Mouse (Mus musculus) monocyte, adult 5-6 weeks (primary cell): Measurements from ENCODE around the gene Pde9a. TPM values are rescaled to one million over a fixed set of nuclear protein-coding genes. Genes with fewer than 3 reads are reported as not detected.

Experiments used
- ATAC-seq: fragments of 153-309, 156-312 bp; replicated peaks from 2 replicates; pipeline ENCODE4 v1.8.0; 2017; ENCODE audit warnings: mild to moderate bottlenecking; ENCODE audit not compliant: low TSS enrichment, insufficient number of reproducible peaks, severe bottlenecking, poor library complexity, low FRiP score
- total RNA-seq: library from RNA; stranded (forward); fragments of 200-1000, 200-491, 200-594 nt; gene quantifications from 3 replicates; pipeline ENCODE4 v1.2.3, GENCODE M21; 2017

The Pde9a gene
- total RNA-seq, 1 experiment from 2014 or later = not detected

DNA sequence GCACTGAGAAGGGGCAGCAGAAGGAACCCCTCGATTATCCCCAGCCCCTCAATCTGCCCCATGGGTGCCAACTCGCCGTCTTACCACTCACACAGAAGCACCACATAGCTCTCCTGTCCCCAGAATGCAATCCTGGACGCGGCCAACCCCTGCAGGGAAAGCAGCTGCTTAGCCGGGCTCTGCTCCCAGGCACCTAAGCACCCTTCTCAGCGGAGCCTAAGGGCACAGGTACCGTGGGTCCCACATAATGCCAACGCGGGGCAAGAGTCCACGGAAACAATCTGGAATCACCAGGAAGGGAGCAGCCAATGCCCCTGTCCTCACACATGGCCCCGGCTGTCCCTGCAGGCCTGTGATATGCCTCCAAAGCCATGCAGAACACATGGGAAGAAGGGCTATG, 113.7 kb downstream of the Pde9a start:
- no peak for ATAC-seq

DNA sequence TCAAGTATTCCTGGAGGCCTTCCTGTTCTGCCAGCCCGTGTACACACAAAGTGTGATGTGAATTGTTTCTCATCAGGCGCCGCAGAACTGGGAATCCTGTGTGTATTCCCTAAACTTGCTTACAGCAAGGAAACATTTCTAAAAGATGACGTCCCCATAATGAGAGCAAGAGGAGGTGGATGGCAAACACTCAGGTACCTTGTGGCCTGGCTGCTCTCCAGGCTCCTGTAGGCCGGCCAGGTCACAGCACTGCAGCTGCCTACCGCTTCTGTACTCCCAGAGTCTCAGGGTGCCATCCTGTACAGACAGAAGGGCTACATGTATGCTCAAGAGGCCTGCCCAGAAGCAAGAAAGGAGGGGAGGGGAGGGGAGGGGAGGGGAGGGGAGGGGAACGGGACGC, 114.4 kb downstream of the Pde9a start:
- no peak for ATAC-seq

DNA sequence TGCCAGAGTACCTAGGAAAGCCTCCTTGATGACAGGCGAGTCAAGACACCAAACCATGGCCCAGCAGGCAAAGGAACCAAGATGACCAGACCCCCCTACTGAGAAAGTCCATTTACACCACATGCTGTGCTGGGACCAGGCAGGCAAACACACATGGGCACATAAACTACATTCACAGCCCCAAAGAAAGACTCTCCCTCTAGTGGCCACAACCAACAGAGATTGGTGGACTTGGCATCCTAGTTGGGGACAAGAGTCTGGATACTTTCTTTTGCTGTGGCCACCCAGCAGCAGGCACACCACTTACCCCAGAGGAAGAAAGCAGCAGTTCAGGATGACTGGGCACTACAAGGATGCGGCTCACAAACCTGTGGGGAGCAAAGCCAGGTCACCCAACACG, 114.9 kb downstream of the Pde9a start:
- no peak for ATAC-seq

DNA sequence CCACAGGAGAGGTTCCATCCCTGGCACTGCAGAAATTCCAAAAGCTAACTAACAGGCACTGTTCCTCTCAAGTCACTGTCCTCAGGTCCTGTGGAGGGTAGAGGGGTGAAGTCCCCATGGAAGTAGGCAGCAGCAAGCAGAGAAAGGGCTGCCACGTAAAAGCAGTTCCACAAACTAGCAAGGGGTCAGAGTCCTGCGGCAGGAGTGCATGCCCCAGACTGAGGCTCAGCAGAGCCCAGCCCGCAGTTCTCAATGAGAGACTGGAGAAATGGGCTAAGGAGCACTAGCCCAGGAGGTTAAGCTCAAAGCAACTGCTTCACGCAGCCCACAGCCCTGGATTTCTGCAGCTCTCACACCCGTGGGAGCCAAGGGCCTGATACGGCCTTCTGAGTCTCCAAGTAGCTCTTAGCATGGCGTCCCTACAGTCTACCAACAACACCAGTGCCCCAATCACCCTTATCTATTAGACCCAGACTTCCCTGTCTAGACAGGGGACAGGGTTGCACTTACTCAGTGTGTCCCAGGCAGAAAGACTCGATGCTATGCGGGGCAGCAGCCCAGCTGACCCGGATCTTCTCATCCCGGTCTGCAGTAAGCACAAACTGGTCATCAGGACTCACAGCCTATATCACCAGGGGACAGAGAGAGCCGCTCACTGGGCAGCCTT, 116.4 kb downstream of the Pde9a start:
- no peak for ATAC-seq

DNA sequence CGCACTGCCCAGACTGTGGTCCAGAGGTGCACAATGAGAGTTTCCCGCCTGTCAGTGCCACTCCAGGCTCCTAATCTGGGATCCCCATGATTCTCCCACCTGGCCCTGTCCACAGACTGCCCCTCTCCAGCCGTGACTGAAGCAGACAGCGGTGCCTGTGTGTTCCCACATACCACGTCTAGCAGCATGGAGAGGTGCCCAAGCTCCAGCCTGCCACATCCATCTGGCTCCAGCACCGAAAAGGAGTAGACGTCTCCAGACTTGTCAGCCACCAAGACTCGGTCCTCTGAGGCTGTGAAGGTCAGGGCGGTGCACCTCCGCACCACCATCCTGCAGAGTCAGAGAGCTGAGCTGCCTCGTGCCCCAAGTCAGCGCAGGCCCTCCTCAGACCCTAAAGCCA, 117.3 kb downstream of the Pde9a start:
- ATAC-seq = no peak

DNA sequence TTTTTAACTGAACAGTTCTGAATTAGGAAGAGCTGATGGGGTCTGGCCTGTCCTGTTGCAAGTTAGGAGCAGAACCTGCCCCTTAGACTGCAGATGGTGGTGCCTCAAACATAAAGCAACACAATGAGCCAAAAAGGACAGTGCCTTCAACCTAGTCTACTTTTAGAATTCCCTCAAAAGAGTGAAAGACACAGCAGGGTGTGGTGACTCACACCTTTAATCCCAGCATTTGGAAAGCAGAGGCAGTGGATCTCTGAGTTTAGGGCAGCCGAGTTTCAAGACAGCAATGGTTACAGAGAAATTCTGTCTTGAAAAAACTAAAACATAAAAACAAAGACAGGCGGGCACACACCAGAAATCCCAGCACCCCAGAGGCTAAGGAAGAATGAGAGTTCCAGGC, 117.9 kb downstream of the Pde9a start:
- ATAC-seq = no peak

DNA sequence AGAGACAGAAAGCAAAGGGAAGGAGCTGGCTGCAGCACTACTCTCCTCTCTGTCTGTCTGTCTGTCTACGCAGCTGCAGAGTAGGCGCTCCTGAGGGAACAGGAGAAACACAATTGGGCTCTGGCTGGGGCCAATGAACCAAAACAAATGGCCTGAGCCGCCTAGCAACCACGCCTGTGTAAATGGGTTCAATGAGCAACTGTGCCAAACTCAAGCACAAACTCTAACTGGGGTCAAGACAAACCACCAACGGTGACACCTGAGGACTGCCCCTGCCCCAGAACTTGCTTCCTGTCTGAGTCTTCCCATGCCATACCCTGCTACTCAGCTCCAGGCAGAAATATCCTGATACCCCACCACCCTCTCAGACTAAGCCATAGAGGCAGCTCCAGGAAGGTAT, 119.0 kb downstream of the Pde9a start:
- ATAC-seq = no peak

DNA sequence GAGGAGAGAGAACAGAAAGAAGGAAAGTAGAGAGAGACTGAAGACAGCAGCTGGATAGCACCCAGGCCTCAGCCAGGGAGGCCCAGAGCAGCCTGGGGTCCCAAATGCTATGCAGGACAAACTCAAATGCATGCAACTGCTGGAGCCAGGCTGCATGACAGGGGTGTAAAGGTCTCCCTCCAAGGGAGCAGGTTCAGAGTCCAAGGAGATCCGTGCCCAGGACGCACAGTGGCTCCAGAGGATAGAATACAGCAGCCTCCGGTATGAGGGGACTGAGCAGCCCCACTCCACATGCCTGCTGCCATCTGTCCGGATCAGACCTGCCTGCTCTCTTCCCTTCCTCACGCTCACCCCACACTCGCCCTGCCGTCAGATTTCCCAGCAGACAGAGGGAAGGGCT, 120.3 kb downstream of the Pde9a start:
- no peak for ATAC-seq

DNA sequence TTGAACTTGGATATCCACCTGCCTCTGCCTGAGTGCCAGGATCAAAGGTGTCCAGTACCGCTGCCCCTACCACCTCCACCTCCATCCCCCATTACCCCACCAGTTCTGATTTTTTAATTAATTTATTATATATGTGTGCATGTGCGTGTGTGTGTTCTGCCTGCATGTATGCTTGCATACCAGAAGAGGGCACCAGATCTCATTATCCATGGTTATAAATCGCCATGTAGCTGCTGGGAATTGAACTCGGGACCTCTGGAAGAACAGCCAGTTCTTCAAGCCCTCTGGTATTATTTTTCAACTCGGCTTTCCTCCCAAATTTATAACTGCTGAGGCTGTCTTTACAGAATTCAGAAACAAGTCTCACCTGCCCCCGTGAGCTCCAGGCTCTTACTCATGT, 124.9 kb downstream of the Pde9a start:
- ATAC-seq = no peak

DNA sequence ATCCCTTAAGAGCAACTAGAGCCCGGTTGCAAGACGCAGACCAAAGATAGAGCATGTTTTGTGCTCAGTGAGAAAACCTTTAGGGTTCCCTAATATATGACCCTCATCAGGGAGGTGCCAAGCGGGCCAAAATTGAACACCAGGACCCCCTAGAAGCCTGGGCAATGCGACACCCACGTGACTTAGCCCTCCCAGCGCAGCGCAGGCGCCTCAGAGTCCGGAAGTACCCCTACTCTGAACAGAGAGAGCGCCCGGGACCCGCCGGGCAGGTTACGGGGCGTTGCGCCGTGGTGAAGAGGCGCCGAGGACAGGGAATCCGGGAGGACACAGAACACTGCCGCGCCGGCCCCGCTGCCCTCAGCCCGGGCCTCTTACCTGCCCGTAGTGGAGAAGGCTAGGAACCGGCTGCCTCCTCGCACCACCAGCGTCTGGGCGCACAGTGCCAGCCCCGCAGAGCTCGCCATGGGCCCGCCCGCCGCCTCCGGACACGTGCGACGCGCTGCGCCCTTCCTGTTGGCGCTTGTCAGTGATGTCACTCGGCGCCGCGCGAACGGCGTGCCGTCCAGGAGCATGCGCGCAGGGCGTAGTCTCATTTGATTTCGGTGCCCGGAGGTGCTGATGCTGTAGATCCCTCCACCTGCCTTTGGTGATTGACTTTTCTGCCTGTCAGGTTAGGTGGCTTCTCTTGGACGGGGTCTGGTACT, 125.9 kb downstream of the Pde9a start:
- peak; percentile 81 for ATAC-seq

DNA sequence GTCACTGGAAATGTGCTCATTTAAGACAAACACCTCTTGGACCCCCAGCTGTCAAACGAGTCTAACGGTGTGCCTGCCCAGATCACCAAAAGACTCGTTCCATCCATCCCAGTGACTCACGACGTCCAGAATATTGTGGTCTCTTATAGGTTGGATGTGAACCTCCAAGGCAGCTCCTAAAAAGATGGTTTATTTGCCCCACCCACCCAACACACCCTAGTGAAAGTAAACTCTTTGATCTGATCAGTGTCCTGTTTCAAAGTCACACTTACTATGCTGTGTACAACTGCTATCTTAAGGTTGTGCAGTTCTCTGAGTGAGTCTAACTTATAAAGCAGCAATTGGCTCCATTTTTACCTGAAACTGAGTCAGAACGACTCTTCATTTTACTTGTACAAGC, 126.6 kb downstream of the Pde9a start:
- ATAC-seq = no peak

DNA sequence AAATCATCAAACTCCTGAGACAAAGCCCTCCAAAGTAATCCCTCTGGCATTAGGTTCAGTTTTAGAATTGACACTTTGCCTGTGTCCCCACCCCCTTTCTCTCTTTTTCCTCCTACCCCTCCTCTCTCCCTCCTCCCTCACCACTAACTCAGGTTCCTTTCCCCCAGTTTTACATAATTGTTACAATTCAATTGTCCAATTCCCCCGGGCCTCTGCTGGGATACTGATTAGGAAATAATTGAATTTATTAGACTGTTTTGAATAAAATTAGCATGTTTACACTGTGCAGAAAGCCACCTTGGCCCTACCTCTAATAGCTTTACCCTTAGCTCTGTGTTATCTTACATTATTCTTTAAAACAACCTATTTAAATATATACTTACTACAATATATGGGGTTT, 128.7 kb downstream of the Pde9a start:
- no peak for ATAC-seq

DNA sequence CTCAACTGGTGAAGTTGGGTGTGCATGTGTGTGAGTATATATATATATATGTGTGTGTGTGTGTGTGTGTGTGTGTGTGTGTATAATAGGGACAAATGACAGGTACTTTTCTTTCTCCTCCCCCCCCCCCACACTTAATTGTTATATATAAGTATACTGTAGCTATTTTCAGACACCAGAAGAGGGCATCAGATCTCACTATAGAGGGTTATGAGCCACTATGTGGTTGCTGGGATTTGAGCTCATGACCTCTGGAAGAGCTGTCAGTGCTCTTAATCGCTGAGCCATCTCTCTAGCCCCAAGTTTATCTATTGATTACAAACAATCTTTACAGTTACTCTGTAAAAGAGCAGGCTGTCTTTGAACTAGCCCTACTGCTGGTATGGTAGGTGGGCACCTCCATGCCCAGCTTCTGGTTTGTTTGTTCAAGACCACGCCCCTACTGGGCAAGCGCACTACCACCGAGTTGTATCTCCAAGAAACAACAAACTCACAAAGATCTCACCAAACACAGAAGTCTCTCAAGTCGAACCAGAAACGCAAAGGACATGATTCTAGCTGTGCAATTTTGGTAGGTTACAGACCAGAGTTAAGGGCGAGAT, 133.4 kb downstream of the Pde9a start:
- no peak; the same call in 1 of the 2 replicates for ATAC-seq

DNA sequence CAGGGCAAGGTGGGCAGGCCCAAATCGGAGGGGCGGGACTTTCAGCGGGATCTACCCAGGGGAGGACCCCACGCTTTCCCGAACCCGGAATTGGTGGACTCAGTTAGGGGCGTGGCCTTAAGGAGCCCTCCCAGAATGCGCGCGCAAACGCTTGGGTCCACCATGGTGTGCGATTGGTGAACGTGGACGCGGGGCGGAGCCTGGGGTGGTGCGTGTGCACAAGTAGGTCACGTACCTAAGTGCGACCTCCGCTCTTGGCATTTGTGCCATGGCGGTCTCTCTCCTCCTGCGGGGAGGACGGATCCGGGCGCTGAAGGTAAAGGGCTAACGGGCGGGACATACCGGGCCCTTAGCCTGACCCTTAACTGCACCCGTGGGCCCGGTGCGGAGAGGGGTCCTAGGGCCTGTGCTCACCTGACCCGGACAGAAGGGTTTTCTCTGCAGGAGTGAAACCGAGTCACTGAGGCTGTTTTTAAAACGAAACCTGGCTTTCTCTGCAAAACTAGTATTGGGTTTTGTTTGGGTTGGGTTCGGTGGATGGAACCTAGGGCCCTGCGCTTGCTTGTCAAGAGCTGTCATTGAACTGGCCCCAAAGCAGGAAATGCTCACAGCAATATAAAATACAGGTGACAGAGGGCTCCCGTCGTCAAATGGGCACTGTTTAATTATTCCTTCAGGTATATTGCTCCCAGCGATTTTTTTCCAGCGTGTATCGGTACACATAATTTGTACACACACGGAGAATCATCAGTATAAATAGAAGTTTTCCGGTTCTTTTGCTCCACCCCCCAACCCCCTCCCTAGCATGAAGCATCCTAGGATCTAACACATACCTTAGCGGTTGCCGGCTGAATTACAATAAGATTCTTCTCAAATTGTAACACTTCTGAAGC, 134.2 kb downstream of the Pde9a start, which contains the start of the genes Wdr4 and Ndufv3:
Gene Wdr4, minus strand, starts transcription at position 35 of the 893 bp plus-strand sequence.
Gene Ndufv3, plus strand, starts transcription at position 170 of the 893 bp plus-strand sequence.
- ATAC-seq = peak; percentile 99

DNA sequence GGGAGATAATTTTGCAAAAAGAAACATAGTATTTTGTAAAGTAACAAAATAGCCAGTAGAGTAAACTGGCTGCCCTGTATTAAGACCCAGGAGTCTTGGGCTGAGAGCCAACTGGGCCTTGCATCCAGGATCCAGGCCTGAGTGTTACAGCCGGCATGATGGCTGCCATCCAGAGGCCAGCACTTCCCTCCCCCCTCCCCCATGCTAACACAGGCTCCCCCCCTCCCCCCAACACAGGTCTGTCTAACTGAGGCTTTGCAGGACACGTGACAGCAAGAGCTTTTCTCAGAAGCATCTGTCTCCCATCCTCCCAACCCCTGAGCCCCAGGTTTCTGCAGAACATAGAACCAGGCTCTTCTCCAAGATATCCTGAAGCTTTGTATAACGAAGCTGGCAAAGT, 134.9 kb downstream of the Pde9a start:
- no peak for ATAC-seq

DNA sequence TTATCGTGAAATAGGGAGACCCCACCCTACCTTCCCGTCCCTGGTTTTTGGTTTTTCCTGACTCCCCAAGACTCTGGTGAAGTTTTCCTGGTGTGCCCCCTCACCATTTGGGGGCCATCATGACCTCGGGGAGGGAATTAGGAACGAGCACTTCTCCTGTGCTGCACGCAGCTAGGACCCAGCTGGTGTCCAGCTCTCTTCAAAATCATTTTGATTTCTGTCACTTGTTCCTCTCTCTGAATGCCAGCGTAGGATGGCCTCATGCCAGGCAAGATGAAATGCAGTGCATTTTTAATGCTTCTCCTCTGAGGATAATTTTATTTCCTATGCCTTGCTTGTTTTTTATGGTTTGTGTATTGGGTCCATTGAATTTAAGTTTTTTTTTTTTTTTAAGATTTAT, 135.9 kb downstream of the Pde9a start:
- no peak for ATAC-seq

DNA sequence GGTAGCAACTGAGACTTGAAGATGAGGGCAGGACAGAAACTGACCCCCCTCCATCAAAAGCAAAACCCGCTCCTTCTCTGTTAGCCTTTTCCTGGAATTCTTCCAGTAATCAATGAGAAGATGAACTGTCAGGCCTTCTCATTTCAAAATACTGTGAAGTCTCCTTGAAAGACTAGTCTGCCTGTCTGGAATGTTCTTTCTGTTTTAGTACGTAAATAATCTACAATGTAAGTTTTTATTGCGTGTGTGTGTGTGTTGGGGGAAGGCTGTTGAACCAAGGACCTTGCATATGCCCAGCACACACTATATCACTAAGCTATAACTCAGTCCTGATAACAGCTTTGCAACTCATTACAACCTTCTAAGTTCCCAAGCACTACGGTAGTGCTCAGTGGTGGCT, 139.1 kb downstream of the Pde9a start:
- no peak for ATAC-seq

DNA sequence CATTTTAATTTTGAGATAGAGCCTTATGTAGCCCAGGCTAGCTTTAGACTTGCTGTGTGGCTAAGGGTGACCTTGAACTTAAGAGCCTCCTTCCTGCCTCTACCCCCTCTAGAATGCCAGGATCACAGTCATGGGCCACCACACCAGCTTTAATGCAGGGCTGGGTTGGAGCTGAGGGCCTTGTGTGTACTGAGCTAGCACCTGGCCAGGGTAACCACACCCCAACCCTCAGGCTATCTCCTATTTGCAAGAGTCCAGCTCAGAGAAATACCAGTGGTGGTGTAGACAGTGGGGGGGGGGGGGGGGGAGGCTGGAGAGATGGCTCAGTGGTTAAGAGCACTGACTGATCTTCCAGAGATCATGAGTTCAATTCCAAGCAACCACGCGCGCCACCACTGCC, 139.8 kb downstream of the Pde9a start:
- ATAC-seq = no peak
